Mouse (Mus musculus): ENCODE data around the gene Gins1.

- no peak for TF ChIP-seq USF1 (IDR thresholded peaks at IDR 0.05; ENCODE audit: low read depth)
- TF ChIP-seq CTCF (IDR thresholded peaks at IDR 0.05; ENCODE audit: control insufficient read depth, insufficient read depth, insufficient read length) = no peak
Observed at GRCm38 (mm10) chr2:150923026-150923425, 17.8 kb downstream of the Gins1 start.
